Mouse (Mus musculus): ENCODE results near the gene Ppp1r1b. TPM values are rescaled to one million over a fixed set of nuclear protein-coding genes. Genes with fewer than 3 reads are reported as not detected.
A peak's percentile ranks its signal among the peaks of the same experiment; 100 is the strongest.

Ppp1r1b gene
- polyA plus RNA-seq, 1 experiment from 2014 or later: 5.4 TPM

DNA sequence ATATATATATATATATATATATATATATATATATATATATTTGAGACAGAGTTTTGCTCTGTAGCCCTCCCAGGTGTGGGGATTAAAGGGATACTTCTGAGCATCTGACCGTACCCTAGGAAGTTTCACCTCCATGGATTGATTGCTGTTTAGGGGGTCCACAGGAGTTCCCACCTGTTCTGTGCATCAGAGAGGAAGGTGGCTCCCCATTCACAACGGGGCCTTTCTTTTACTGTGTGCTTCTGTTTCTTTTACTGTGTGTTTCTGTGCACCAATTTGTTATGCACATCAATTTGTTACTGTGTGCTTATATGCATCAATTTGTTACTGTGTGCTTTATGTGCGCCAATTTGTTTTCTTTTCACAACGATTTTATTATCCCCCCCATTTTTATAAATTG, 7.0 kb upstream of the Ppp1r1b start:
- Histone ChIP-seq H3K27me3 (ENCODE audit: insufficient read depth, low read length) (peaks cover 69% of the 10 kb centered on the region), H3K27ac (ENCODE audit: low read depth) (no peak overlapping the region), H3K4me1 (ENCODE audit: insufficient read depth) (0 out of 2 replicates have a peak, but pooled peaks cover 4% of the 10 kb centered on the region), H3K4me2 (ENCODE audit: low read depth, low read length) (no peak overlapping the region), H3K36me3 (replicated peaks; ENCODE audit: insufficient read depth, low read length) (no peaks in the 10 kb centered on the region), H3K4me3 (ENCODE audit: low read depth, low read length) (no peak overlapping the region), H3K9me3 (ENCODE audit: low read length) (no peaks in the 10 kb centered on the region), H3K9ac (replicated peaks) (no peak overlapping the region)
- DNase-seq: no peak
- no peak for ATAC-seq
- WGBS (ENCODE audit: insufficient replicate concordance): 62% methylated on average over 4 of the region's 4 CpGs
- no peak for TF ChIP-seq EP300 (IDR thresholded peaks at IDR 0.05; ENCODE audit: low read depth)
- TF ChIP-seq CTCF (IDR thresholded peaks at IDR 0.05; ENCODE audit: low read depth): no peak

DNA sequence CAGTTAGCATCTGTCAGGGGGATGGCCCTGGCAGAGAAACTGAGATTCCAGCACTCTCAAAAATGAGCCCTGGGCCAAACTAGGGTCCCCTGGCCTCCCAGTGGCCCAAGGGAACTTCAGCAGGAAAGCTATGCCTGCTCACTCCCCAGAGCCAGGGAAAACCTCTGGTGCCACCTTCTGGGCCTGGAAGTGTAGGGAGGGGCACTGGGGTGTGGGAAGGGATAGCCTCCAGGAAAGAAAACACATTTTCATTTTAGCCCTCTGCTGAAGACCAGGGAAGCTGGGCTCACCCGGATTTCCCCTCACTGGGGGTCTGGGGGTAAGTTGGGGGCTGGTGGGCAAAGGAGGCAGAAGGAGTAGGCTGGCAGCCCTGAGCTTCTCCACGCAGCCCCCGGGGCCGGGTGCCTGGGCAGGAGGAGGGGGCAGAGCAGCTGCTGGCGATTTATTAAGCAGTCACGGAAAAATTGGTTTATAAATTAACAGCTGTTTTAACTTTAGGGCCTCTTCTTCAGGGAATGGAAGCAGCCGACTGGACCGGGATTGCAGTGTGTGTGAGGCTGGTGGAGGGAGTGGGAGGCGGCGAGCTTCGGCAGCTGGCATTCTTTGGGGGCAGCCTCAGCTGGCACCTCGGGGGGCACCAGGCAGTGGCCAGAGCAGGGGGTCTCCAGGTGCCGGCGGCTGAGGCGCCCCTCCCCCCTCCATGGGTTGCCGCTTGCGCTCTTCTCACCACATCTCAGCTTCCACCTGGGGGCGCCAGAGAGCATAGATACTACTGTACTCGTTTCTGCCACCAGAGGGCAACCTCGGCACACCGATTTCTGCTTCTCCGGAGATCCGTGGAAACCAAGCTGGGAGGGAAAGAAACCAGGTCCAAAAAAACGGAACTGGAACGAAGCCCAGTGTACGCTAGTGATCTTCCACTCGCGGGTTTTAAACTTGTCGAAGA, 5.9 kb upstream of the Ppp1r1b start:
- ATAC-seq: peak; percentile 53

DNA sequence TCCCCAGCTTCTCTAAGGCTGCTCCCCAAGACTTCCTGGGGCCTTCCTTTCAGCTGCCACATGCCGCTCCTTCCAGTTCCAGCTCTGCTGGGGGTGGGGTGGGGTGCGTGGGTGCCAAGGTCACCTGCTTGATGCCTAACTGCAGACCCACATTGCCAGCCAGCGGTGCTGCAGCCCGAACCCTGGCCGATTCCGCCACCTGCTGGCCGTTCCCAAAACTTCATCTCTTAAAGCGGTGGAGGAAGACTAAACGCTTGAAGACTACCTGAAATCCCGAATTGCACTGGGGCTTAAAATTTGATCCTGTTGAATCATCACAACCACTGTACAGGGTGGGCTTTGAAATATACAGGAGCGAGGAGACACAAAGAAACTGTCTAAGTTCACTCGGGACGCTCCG, 3.0 kb upstream of the Ppp1r1b start:
- H3K9me3 ChIP-seq (ENCODE audit: low read length): no peaks in the 10 kb centered on the region
- no peak overlapping the region for H3K27ac ChIP-seq (ENCODE audit: low read depth)
- no peak for ATAC-seq
- H3K9ac ChIP-seq (replicated peaks): no peak overlapping the region
- WGBS (ENCODE audit: insufficient replicate concordance): 3% methylated on average over 14 of the region's 14 CpGs
- peaks cover 7% of the 10 kb centered on the region for H3K4me1 ChIP-seq (ENCODE audit: insufficient read depth)
- no peak overlapping the region for H3K4me3 ChIP-seq (ENCODE audit: low read depth, low read length)
- peak; percentile 84 for DNase-seq
- peak overlapping the region; percentile 33; the same call in 1 of the 2 replicates for H3K4me2 ChIP-seq (ENCODE audit: low read depth, low read length)
- TF ChIP-seq CTCF (IDR thresholded peaks at IDR 0.05; ENCODE audit: low read depth) (peak; percentile 85), EP300 (IDR thresholded peaks at IDR 0.05; ENCODE audit: low read depth) (no peak)
- no peaks in the 10 kb centered on the region for H3K36me3 ChIP-seq (replicated peaks; ENCODE audit: insufficient read depth, low read length)
- H3K27me3 ChIP-seq (ENCODE audit: insufficient read depth, low read length): peaks cover 70% of the 10 kb centered on the region

More for the DNA sequence above, 5.9 kb upstream of the Ppp1r1b start:
- H3K4me2 ChIP-seq (ENCODE audit: low read depth, low read length): peak overlapping the region; percentile 57
- 4% methylated on average over 29 of the region's 29 CpGs for WGBS (ENCODE audit: insufficient replicate concordance)
- H3K27ac ChIP-seq (ENCODE audit: low read depth): no peak overlapping the region
- H3K4me1 ChIP-seq (ENCODE audit: insufficient read depth): 0 out of 2 replicates have a peak, but pooled peaks cover 4% of the 10 kb centered on the region
- H3K9ac ChIP-seq (replicated peaks): no peak overlapping the region
- H3K9me3 ChIP-seq (ENCODE audit: low read length): no peaks in the 10 kb centered on the region
- peak; percentile 95 for DNase-seq
- no peak overlapping the region for H3K4me3 ChIP-seq (ENCODE audit: low read depth, low read length)
- peaks cover 69% of the 10 kb centered on the region for H3K27me3 ChIP-seq (ENCODE audit: insufficient read depth, low read length)
- no peaks in the 10 kb centered on the region for H3K36me3 ChIP-seq (replicated peaks; ENCODE audit: insufficient read depth, low read length)
- peak; percentile 100 for TF ChIP-seq CTCF (IDR thresholded peaks at IDR 0.05; ENCODE audit: low read depth)
- no peak for TF ChIP-seq EP300 (IDR thresholded peaks at IDR 0.05; ENCODE audit: low read depth)

DNA sequence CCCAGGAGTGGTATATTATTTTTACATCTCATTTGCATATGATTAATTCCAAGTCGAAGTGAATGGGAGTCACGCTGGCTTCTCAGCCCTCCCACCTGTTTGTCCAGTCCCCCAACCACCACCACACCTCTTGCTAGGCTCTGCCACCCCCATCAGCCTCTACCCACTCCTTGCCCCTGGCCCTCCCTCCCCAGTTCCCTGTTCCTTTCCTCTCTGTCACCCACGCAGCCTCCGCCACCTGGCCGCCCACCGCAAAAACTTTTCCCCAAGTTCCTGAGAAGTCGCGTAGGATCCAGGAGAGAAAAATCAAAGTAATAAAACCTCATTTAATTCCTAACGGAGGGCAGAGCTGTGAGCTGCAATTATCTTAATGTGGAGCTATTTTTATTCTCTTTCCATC, 2.0 kb upstream of the Ppp1r1b start:
- no peak overlapping the region for H3K4me3 ChIP-seq (ENCODE audit: low read depth, low read length)
- peaks cover 74% of the 10 kb centered on the region for H3K27me3 ChIP-seq (ENCODE audit: insufficient read depth, low read length)
- no peak for DNase-seq
- 12% methylated on average over 9 of the region's 9 CpGs for WGBS (ENCODE audit: insufficient replicate concordance)
- H3K9me3 ChIP-seq (ENCODE audit: low read length): no peaks in the 10 kb centered on the region
- H3K36me3 ChIP-seq (replicated peaks; ENCODE audit: insufficient read depth, low read length): no peaks in the 10 kb centered on the region
- H3K9ac ChIP-seq (replicated peaks): no peak overlapping the region
- H3K4me1 ChIP-seq (ENCODE audit: insufficient read depth): peaks cover 7% of the 10 kb centered on the region
- ATAC-seq: no peak
- H3K27ac ChIP-seq (ENCODE audit: low read depth): no peak overlapping the region
- TF ChIP-seq CTCF (IDR thresholded peaks at IDR 0.05; ENCODE audit: low read depth) (no peak), EP300 (IDR thresholded peaks at IDR 0.05; ENCODE audit: low read depth) (no peak)
- no peak overlapping the region for H3K4me2 ChIP-seq (ENCODE audit: low read depth, low read length)

DNA sequence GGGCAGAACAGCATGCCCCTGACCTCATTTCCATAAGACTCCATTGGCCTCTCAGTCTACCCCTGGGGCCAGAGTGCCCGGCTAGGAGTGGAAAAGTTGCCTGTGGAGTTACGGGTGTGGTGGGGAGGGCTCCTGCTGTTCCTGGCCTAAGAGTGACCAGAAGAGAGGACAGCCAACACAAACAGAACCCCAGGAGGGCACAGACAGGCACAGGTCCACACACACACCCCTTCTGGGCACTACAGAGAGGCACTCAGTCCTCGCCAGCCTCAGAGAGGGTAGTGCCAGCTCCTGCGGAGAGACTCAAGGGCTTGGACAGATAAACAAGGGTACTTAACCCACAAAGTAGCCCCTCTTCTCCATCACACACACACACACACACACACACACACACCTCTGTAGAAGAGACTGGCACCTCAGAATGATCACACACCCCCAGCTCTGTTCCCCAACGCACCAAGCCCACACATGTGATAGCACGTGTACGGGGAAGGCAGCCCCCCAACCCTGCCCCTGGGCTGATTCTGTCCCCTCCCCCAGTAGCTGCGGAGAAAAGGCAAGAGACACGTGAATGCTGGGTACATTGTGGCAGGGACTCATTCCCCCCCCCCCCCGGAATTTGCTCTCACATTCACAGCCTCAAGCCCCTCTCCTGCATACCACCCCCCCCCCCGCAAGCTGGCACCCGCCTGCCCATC, 670 bp upstream of the Ppp1r1b start:
- Histone ChIP-seq H3K4me1 (ENCODE audit: insufficient read depth) (peaks cover 7% of the 10 kb centered on the region), H3K4me3 (ENCODE audit: low read depth, low read length) (no peak overlapping the region), H3K36me3 (replicated peaks; ENCODE audit: insufficient read depth, low read length) (no peaks in the 10 kb centered on the region), H3K27ac (ENCODE audit: low read depth) (no peak overlapping the region), H3K9ac (replicated peaks) (no peak overlapping the region), H3K27me3 (ENCODE audit: insufficient read depth, low read length) (peaks cover 66% of the 10 kb centered on the region), H3K4me2 (ENCODE audit: low read depth, low read length) (no peak overlapping the region), H3K9me3 (ENCODE audit: low read length) (no peaks in the 10 kb centered on the region)
- TF ChIP-seq CTCF (IDR thresholded peaks at IDR 0.05; ENCODE audit: low read depth) (no peak), EP300 (IDR thresholded peaks at IDR 0.05; ENCODE audit: low read depth) (no peak)
- WGBS (ENCODE audit: insufficient replicate concordance): 12% methylated on average over 8 of the region's 12 CpGs
- ATAC-seq (no peak), DNase-seq (no peak)

DNA sequence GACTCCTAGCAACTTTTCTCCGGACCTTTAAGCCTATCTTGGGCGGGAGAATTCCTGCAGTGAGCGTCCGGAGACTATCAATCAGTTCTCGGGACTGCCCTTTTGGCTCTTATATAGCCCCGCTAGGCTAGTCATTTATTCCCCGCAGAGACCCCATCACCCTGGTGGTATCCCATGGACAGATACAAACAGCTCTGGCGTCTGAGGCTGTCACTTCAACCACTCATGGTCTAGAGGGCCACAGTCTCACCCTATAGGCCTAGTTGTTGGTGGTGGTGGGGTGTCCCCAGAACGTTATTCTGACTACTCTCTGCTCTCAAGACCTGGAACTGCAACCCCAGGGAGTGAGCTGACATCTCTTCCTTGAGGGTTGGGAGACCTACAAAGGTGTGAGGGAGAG, 1.1 kb downstream of the Ppp1r1b start:
- Histone ChIP-seq H3K4me2 (ENCODE audit: low read depth, low read length) (no peak overlapping the region), H3K27me3 (ENCODE audit: insufficient read depth, low read length) (peaks cover 72% of the 10 kb centered on the region), H3K9me3 (ENCODE audit: low read length) (no peaks in the 10 kb centered on the region), H3K9ac (replicated peaks) (no peak overlapping the region), H3K36me3 (replicated peaks; ENCODE audit: insufficient read depth, low read length) (no peaks in the 10 kb centered on the region), H3K4me3 (ENCODE audit: low read depth, low read length) (no peak overlapping the region), H3K27ac (ENCODE audit: low read depth) (no peak overlapping the region), H3K4me1 (ENCODE audit: insufficient read depth) (peaks cover 7% of the 10 kb centered on the region)
- whole genome bisulfite sequencing (ENCODE audit: insufficient replicate concordance): 8% methylated on average over 9 of the region's 9 CpGs
- DNase-seq (no peak), ATAC-seq (no peak)
- TF ChIP-seq CTCF (IDR thresholded peaks at IDR 0.05; ENCODE audit: low read depth) (no peak), EP300 (IDR thresholded peaks at IDR 0.05; ENCODE audit: low read depth) (no peak)
